Mouse (Mus musculus): ENCODE data around the gene Rin2. TPM values are rescaled to one million over a fixed set of nuclear protein-coding genes. Genes with fewer than 3 reads are reported as not detected.

Gene Rin2
- total and polyA plus RNA-seq, 3 experiments: 0.44 TPM; not detected in 2

GRCm38 (mm10) chr2:145668135-145668534, 6.9 kb upstream of the Rin2 start:
- peaks cover 54% of the 10 kb centered on the region for H3K9me3 ChIP-seq (replicated peaks)
- H3K27me3 ChIP-seq (ENCODE audit: insufficient read depth, low read length): no peaks in the 10 kb centered on the region
- H3K4me1 ChIP-seq (ENCODE audit: insufficient read depth, low read depth, low read length): no peaks in the 10 kb centered on the region
- ATAC-seq (ENCODE audit: extremely low read depth, insufficient number of reproducible peaks, low FRiP score, poor library complexity, severe bottlenecking) (no peak), DNase-seq (ENCODE audit: low spot score) (no peak)
- TF ChIP-seq GATA2 (IDR thresholded peaks at IDR 0.05; ENCODE audit: borderline replicate concordance, low read depth, low read length) (no peak), TAL1 (conservative IDR thresholded peaks at IDR 0.05; ENCODE audit: low read depth, low read length) (no peak), GATA1 (IDR thresholded peaks at IDR 0.05; ENCODE audit: borderline replicate concordance, low read length) (no peak), CTCF (IDR thresholded peaks at IDR 0.05; ENCODE audit: low read depth, low read length) (no peak), POLR2AphosphoS5 (IDR thresholded peaks at IDR 0.05; ENCODE audit: insufficient replicate concordance, low read depth, low read length) (no peak)
- no peaks in the 10 kb centered on the region for H3K36me3 ChIP-seq (replicated peaks)
- no peak overlapping the region for H3K4me3 ChIP-seq (ENCODE audit: low read depth, low read length)

- Histone ChIP-seq H3K4me3 (ENCODE audit: low read depth, low read length) (no peak overlapping the region), H3K36me3 (replicated peaks) (no peaks in the 10 kb centered on the region), H3K27me3 (ENCODE audit: insufficient read depth, low read length) (no peaks in the 10 kb centered on the region), H3K4me1 (ENCODE audit: insufficient read depth, low read depth, low read length) (no peaks in the 10 kb centered on the region), H3K9me3 (replicated peaks) (peaks cover 54% of the 10 kb centered on the region)
- ATAC-seq (ENCODE audit: extremely low read depth, insufficient number of reproducible peaks, low FRiP score, poor library complexity, severe bottlenecking) (no peak), DNase-seq (ENCODE audit: low spot score) (no peak)
- no peak for TF ChIP-seq POLR2AphosphoS5 (IDR thresholded peaks at IDR 0.05; ENCODE audit: insufficient replicate concordance, low read depth, low read length)
- TF ChIP-seq CTCF (IDR thresholded peaks at IDR 0.05; ENCODE audit: low read depth, low read length): no peak
- no peak for TF ChIP-seq GATA1 (IDR thresholded peaks at IDR 0.05; ENCODE audit: borderline replicate concordance, low read length)
- no peak for TF ChIP-seq TAL1 (conservative IDR thresholded peaks at IDR 0.05; ENCODE audit: low read depth, low read length)
- no peak for TF ChIP-seq GATA2 (IDR thresholded peaks at IDR 0.05; ENCODE audit: borderline replicate concordance, low read depth, low read length)
Measured at GRCm38 (mm10) chr2:145670131-145670530, 4.9 kb upstream of the Rin2 start.

DNA sequence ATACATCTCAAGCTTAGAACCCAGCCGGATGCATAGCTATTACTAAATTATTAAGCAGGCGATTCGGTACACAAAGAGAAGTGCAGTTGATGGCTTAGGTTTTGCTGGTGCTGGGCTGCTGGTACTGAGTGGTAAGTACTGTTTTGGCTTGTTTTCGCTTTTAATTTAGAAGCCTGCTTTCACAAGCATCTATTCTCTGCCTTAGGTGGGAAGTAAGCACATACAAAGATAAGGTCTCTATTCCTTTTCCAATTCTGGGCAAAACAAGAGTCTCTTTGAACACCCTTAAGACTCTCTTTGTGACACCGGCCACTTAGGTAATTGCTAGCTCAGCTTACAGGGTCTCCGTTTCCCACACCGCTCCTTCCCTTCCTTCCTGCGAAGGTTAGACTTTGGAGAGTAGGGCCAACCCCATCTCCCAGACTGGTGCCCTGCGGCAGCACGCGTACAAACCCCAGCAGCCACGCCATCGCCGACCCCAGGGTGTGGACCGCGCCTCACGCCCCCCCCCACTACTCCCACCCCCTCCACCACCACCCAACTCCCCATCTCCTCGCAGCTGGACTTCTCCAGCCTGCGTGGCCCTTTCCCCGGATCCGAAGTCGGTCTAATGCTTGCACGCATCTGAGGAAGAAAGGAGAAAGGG, 396 bp upstream of the Rin2 start:
- ATAC-seq (ENCODE audit: extremely low read depth, insufficient number of reproducible peaks, low FRiP score, poor library complexity, severe bottlenecking) (no peak), DNase-seq (ENCODE audit: low spot score) (no peak)
- Histone ChIP-seq H3K27me3 (ENCODE audit: insufficient read depth, low read length) (no peaks in the 10 kb centered on the region), H3K9me3 (replicated peaks) (peaks cover 63% of the 10 kb centered on the region), H3K4me1 (ENCODE audit: insufficient read depth, low read depth, low read length) (no peaks in the 10 kb centered on the region), H3K4me3 (ENCODE audit: low read depth, low read length) (no peak overlapping the region), H3K36me3 (replicated peaks) (no peaks in the 10 kb centered on the region)
- TF ChIP-seq TAL1 (conservative IDR thresholded peaks at IDR 0.05; ENCODE audit: low read depth, low read length): no peak
- TF ChIP-seq POLR2AphosphoS5 (IDR thresholded peaks at IDR 0.05; ENCODE audit: insufficient replicate concordance, low read depth, low read length): no peak
- TF ChIP-seq CTCF (IDR thresholded peaks at IDR 0.05; ENCODE audit: low read depth, low read length): no peak
- TF ChIP-seq GATA2 (IDR thresholded peaks at IDR 0.05; ENCODE audit: borderline replicate concordance, low read depth, low read length): no peak
- no peak for TF ChIP-seq GATA1 (IDR thresholded peaks at IDR 0.05; ENCODE audit: borderline replicate concordance, low read length)

- TF ChIP-seq TAL1 (conservative IDR thresholded peaks at IDR 0.05; ENCODE audit: low read depth, low read length) (no peak), GATA2 (IDR thresholded peaks at IDR 0.05; ENCODE audit: borderline replicate concordance, low read depth, low read length) (no peak), CTCF (IDR thresholded peaks at IDR 0.05; ENCODE audit: low read depth, low read length) (no peak), GATA1 (IDR thresholded peaks at IDR 0.05; ENCODE audit: borderline replicate concordance, low read length) (no peak), POLR2AphosphoS5 (IDR thresholded peaks at IDR 0.05; ENCODE audit: insufficient replicate concordance, low read depth, low read length) (no peak)
- Histone ChIP-seq H3K27me3 (ENCODE audit: insufficient read depth, low read length) (no peaks in the 10 kb centered on the region), H3K9me3 (replicated peaks) (peaks cover 66% of the 10 kb centered on the region), H3K4me3 (ENCODE audit: low read depth, low read length) (no peak overlapping the region; the same call in 1 of the 2 replicates), H3K4me1 (ENCODE audit: insufficient read depth, low read depth, low read length) (no peaks in the 10 kb centered on the region), H3K36me3 (replicated peaks) (no peaks in the 10 kb centered on the region)
- ATAC-seq (ENCODE audit: extremely low read depth, insufficient number of reproducible peaks, low FRiP score, poor library complexity, severe bottlenecking) (no peak), DNase-seq (ENCODE audit: low spot score) (no peak)
Measured at GRCm38 (mm10) chr2:145675756-145676543, 935 bp downstream of the Rin2 start.

- DNase-seq (ENCODE audit: low spot score): no peak
- no peak for ATAC-seq (ENCODE audit: extremely low read depth, insufficient number of reproducible peaks, low FRiP score, poor library complexity, severe bottlenecking)
- TF ChIP-seq POLR2AphosphoS5 (IDR thresholded peaks at IDR 0.05; ENCODE audit: insufficient replicate concordance, low read depth, low read length): no peak
- TF ChIP-seq TAL1 (conservative IDR thresholded peaks at IDR 0.05; ENCODE audit: low read depth, low read length): no peak
- TF ChIP-seq GATA2 (IDR thresholded peaks at IDR 0.05; ENCODE audit: borderline replicate concordance, low read depth, low read length): no peak
- no peak for TF ChIP-seq CTCF (IDR thresholded peaks at IDR 0.05; ENCODE audit: low read depth, low read length)
- no peak for TF ChIP-seq GATA1 (IDR thresholded peaks at IDR 0.05; ENCODE audit: borderline replicate concordance, low read length)
Measured at GRCm38 (mm10) chr2:145676544-145676925, 1.5 kb downstream of the Rin2 start.

DNA sequence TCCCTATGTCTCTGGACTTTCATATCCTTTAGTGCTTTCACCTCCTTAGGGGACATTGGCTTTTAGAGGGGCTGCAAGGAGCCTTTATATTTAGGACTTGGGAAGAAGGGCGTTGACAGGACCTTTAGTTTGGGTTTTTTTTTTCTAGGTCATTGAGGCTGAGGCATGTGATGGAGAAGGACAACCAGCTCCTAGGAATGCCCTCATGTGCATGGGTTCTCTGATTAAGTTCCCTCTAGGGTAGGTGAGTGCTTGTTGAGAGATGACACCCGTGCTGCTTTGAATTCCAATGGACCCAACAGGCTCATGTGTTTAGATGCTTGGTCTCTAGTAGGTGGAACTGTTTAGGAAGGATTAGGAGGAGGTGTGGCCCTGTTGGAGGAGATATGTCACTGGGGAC, 1.9 kb downstream of the Rin2 start:
- no peaks in the 10 kb centered on the region for H3K4me1 ChIP-seq (ENCODE audit: insufficient read depth, low read depth, low read length)
- peaks cover 65% of the 10 kb centered on the region for H3K9me3 ChIP-seq (replicated peaks)
- no peak overlapping the region for H3K4me3 ChIP-seq (ENCODE audit: low read depth, low read length)
- no peak for TF ChIP-seq GATA1 (IDR thresholded peaks at IDR 0.05; ENCODE audit: borderline replicate concordance, low read length)
- TF ChIP-seq CTCF (IDR thresholded peaks at IDR 0.05; ENCODE audit: low read depth, low read length): no peak
- ATAC-seq (ENCODE audit: extremely low read depth, insufficient number of reproducible peaks, low FRiP score, poor library complexity, severe bottlenecking) (no peak), DNase-seq (ENCODE audit: low spot score) (no peak)
- no peaks in the 10 kb centered on the region for H3K36me3 ChIP-seq (replicated peaks)
- no peaks in the 10 kb centered on the region for H3K27me3 ChIP-seq (ENCODE audit: insufficient read depth, low read length)

More at GRCm38 (mm10) chr2:145676544-145676925, 1.5 kb downstream of the Rin2 start:
- Histone ChIP-seq H3K4me3 (ENCODE audit: low read depth, low read length) (no peak overlapping the region), H3K4me1 (ENCODE audit: insufficient read depth, low read depth, low read length) (no peaks in the 10 kb centered on the region), H3K36me3 (replicated peaks) (no peaks in the 10 kb centered on the region), H3K9me3 (replicated peaks) (peaks cover 67% of the 10 kb centered on the region), H3K27me3 (ENCODE audit: insufficient read depth, low read length) (no peaks in the 10 kb centered on the region)

Data from G1E (cell line).